Mouse (Mus musculus) c-Kit-positive CD71-positive TER-119-negative erythroid progenitor cells, embryonic 14.5 days (primary cell): ENCODE measurements at regions not wholly inside any gene's neighbourhood (a gene's known extent, or its start where the extent isn't known, plus 50 kb on each side); places are given as distances from the start of the nearest gene placed in this dataset.
"Not testable (repeated sequence)": the region's sequence is repeated elsewhere in the genome, so short reads cannot be mapped to it uniquely, and the experiment has no call there.

ENCODE experiments used
- DNase-seq: peaks from one replicate; pipeline ENCODE4 v3.0.0-alpha.2; 2013; ENCODE audit warnings: low read depth

DNA sequence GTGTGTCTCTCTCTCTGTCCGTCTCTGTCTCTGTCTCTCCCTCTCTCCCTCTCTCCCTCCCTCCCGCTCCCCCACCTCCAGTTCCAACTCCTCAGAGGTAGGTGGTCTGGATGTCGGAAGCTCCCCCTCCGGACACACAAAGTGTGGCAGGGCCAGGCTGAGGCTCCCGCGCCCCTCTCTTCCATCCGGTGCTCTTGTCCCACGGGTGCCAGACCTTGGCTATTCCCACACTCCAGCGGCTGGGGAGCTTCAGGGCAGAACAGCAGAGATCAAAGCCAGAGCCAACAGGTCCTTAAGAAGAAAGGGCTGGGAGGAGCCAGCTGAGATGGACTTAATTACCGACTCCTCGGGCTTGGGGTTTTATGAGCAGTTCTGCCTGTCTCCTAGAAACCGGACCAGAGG is 101.1 kb upstream of the Med13l start:
- DNase-seq, result no peak

- no peak for DNase-seq
Measured at GRCm38 (mm10) chr5:118461967-118462366, 98.5 kb upstream of the Med13l start.

DNA sequence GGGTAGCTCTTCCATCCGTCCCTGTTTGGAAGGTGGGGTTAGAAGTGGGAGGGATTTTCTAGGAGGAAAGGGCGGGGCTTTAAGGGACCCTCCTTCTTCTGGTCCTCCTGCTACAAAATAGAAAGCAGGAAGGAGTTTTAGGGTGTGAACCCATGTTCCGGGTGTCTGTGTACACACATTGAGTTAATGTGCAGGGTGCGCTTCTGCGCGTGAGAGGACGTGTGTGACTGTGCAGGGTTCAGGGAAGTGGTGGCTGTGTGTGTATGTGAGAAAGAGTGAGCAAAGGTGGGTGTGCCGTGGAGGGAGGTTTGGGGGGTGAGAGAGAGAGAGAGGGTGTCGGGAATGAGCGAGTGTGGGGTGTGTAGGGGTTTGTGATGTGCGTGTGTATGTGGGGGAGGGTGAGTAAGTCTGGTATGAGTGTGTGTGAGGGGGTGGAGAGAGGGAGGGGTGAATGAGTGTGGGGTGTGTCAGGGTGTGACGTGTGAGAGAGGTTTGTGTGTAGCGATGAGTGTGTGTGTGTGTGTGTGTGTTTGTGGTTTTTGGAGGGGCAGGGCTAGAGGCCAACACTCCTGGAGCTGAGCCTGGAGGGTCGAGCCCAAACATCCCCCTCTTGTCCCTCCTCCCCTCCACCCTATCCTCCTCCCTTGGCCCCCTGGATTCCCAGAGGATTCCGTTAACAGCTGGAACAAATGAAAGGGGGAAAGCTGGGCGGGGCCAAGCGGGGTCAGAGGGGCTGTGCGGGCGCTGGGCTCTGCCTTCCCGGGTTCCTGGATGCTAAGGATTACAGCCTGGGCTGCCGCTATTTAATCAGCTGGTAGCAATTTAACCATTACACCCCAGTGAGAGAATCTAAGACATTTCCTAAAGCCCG is 95.3 kb upstream of the Med13l start:
- no peak for DNase-seq

- no peak for DNase-seq
Measured at GRCm38 (mm10) chr5:118465991-118466750, 94.3 kb upstream of the Med13l start.

- DNase-seq, result no peak
Measured at GRCm38 (mm10) chr5:118468739-118469138, 91.7 kb upstream of the Med13l start.

- DNase-seq, result no peak
Measured at GRCm38 (mm10) chr5:118471569-118471968, 88.9 kb upstream of the Med13l start.

DNA sequence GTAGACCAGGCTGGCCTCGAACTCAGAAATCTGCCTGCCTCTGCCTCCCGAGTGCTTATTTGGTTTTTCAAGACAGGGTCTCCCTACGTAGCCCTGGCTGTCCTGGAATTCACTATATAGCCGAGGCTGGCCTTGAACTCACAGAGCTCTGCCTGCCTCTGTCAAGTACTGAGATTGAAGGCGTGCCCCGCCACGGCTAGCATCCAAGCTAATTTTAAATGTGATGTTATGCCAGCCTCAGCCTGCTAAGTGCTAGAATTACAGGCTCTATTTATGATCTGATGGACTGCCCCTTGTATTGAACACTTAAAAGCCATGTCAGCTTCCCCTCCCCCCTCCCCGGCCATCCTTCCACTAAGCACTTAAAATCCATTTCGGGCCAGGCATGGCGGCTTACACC is 88.2 kb upstream of the Med13l start:
- DNase-seq, result no peak

DNA sequence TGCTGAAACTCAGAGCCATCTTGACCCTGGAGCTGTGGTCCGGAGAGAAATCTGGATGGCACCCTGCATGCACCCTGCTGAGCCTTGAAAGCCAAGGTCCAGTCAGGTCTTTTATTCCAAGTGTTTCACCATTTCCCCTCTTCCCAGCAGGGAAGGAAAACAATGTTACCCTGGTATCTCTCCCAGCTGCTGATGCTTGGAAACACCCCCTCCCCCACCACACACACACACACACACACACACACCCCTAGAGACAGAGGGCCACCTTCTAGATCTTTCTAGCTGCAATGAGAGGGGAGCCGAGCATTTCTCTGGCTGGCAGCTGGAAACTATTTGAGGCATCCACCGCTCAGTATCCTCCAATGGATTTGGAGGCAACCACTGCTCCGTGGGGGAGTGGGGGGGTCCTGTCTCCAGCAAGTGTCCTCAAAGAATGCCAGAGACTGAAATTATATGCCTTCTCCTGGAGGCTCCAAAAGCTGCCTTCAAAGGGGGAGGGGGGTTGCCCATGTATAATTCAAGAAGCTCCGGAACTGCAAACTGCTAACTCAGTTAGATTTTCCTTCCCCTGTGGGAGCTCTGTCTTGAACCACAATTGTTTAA is 87.2 kb upstream of the Med13l start:
- no peak for DNase-seq

DNA sequence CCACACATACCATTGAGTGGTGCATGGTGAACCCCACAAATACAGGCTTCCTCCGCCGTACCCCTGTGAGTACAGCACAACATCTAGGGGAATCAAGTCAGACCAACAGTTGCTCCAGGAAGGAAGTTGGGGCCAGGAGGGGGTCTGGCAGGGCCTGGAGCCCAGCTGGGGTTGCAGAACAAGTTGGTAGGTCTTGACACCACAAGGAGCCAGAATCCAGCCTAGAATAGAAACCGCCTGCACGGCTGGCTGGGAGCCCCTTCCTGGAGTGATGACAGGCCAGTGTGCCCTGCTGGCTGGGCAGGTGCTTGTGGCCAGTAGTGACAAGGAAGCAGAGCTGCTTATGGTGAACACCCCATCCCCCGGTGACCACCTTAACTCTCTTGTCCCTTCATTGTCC is 83.9 kb upstream of the Med13l start:
- no peak for DNase-seq

DNA sequence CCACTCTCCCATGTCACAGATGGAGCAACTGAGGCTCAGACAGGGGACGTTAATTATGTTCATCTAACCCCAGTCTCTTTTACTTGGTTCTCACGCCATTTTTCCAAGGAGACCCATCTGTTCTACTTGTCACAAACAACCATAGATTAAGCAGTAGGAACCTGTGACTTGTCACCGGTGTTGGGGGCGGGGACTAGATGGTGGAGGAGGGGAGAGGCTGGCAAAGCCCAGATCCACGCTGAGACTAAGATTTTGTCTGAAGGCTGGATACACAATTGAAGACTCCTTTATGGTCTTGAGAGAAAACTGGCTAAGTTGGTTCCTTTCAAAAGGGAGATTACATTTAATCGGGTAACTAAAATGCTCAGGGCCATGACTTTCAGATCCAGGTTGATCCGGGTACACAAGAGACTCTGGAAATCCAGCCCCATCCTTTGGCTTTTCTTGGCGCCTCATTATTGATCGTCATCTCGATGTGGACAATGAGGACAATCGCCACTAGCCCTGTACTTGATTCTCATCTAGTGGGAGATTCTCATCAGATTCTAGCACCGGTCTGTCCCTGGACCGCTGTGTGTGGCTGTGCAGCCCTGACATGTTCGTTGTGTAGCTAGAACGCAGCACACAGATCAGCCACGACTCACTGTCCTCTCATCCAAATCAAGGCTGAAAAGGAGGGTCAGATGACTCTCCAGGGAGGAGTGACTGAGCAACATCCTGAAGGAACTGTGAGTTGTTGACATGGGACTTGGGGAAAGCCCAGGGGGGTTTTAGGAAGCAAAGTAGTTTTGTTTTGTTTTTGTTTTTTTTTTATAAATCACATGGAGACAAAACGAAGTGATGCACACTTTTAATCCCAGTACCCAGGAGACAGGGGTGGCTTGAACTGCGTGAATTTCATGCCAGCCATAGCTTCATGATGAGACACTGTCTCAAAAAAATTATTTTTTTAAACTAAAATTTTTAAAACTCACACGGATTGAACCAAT is 83.1 kb upstream of the Med13l start:
- DNase-seq, result no peak

DNA sequence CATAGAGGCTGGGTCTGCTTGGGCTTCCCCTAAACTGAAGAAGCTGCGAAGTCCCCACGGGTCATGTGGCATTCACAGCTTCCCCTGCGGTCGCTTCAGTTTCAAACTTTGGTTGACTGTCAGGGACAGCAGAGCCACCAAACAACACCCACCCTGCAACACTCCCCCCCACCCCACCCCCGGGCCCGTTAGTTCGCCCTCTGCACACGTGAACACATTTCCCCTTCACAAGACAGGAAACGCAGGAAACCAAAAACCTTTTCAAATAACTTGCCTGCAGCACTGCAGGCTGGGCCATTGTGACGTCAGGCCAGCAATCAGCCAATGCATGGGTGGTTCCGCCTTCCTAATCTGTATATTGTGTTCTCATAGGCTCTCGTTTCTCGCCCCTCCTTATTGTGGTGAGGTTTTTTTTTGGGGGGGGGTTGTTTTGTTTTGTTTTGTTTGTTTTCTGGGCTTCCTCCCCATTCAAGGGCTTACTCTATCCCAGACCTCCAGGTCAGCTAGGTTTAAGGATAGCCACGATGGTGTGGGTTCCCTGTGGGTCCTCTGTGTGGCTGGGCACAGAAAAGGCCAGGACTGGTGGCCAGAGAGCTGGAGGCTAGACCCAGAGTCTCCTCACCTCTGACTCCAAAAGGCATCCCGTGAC is 82.2 kb upstream of the Med13l start:
- DNase-seq, result peak; percentile 83

DNA sequence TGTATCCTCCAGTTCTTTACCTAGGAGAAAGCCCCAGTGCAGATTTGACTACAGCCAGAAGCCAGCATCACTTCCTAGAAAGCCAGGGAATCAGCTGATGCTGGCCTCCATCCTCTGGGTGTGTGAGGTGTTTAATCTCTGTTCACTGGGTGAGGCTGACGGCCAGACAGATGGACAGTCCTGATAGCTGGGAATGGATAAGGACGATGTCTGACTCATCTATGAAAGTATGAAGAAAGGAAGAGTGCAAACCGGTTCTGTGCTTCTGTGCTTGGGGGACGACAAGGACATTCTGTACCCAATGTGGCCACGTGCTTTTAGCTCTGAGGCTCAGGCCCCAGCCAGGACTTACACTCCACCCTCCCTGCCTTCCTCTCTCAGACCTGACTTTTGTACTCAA is 80.5 kb upstream of the Med13l start:
- peak; percentile 93 for DNase-seq

GRCm38 (mm10) chr5:118480965-118481793 is 79.3 kb upstream of the Med13l start:
- no peak for DNase-seq

GRCm38 (mm10) chr5:118481794-118482049 is 78.8 kb upstream of the Med13l start:
- DNase-seq, result no peak

DNA sequence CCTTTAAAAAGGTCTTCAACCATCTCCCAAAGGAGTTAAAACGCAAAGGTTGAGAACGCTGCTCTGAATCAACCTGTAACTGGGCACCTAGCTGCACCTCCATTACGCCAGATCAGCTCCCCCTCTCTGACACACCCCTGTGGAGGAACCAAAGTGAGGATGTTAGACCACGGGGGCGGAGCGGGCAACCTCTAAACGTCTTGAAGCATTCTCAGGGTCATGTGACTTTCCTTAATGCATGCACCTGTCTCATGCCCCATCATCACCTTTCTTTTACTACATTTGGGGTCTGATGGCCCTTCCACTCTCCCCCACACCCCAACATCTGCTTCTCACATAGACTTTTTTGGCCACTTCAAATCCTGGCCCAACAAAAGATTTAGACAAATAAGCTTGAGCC is 77.9 kb upstream of the Med13l start:
- no peak for DNase-seq

DNA sequence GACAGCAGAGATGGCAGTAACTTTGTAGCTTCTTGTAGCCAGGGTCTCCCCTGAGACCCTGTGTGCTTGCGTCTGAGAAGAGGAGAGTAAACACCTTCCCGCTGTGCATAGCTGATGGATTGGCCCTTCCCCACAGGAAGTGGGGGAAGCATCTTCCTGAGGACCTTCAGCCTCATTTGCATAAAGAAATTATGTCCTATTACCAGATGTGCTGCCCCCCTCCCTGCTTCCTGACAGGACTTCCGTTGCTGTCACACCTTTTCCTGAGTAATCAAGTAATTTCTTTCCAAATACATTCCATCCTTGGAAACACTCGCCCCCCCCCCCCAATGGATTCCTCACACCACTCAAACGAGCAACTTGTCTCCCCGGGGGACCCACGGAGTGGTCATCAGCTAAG is 77.5 kb upstream of the Med13l start:
- DNase-seq, result no peak

DNA sequence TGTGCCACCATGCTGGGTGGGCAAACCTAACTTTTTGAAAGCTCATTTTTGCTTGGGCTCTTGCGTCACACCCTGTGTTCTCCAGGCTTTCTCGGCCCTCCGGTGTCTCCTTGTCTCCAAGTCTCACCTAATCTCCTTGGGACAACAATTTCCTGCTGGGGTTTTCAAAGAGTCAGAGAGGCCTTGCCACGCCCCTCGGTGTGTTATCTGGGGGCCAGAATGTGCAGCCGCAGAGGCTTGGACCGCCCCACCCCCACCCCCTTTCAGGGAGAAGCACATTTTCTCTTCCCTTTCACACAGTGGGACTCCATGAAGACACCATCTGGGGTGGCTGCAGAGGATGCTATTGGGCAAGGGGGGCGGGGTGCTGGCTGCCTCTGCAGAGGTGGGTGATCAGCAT is 76.9 kb upstream of the Med13l start:
- DNase-seq, result peak; percentile 96

- DNase-seq, result no peak
Measured at GRCm38 (mm10) chr5:118485191-118485590, 75.3 kb upstream of the Med13l start.

DNA sequence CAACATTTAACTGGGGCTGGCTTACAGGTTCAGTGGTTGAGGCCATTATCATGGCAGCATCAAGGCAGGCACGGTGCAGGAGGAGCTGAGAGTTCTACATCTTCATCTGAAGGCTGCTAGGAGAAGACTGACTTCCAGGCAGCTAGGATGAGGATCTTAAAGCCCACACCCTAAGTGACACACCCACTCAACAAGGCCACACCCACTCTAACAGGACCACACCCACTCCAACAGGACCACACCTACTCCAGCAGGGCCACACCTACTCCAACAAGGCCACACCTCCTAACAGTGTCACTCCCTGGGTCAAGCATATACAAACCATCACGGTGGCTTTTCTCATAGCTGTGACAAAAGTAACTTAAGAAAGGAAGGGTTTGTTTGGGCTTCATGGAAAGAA is 68.0 kb upstream of the Med13l start:
- not testable (repeated sequence) for DNase-seq

- DNase-seq, result peak; percentile 51
Measured at GRCm38 (mm10) chr5:118494649-118495477, 65.6 kb upstream of the Med13l start.
